Mouse (Mus musculus): Measurements from ENCODE around the gene Gm45902. TPM values are rescaled to one million over a fixed set of nuclear protein-coding genes. Genes with fewer than 3 reads are reported as not detected.

Gene Gm45902
- polyA plus RNA-seq (2017; shearing (Covaris generic)): 4.1 TPM

GRCm38 (mm10) chr2:3512552-3513454 is at the start of gene Gm45902, which contains the start of the genes Hspa14 and Cdnf:
Gene Gm45902, minus strand, starts transcription at chr2:3512790.
Gene Hspa14, minus strand, starts transcription at chr2:3512814.
Gene Cdnf, plus strand, starts transcription at chr2:3513030.

DNA sequence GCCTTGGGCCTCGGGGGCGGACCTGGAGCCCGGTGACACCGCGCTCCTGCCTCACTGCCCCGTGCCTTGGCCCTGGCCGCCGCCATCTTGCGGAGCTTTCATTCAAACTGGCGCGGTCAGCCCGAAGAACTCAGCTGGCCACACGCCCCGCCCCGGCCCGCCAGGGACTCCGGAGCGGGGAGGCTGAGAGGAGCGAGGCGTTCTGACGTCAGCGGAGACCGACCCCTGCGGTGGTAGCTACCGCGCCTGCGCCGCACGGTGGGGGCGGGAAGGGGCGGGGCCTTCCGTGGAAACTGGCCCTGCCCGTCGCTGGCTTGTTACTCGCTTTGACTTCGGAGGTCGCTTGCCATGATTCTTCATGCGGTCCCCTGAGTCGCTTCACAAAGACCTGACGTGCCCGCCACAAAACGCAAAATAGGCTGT is 37.7 kb downstream of the Gm45902 start, which contains the start of gene Suv39h2:
Gene Suv39h2, minus strand, starts transcription at position 171 of the 423 bp plus-strand sequence.

Other genes starting within 250 kb of the Gm45902 start
- 20.0 TPM for gene Nmt2, start 228.6 kb downstream of the Gm45902 start, polyA plus RNA-seq (2017; shearing (Covaris generic))
- 19.7 TPM for gene Rpp38, start 180.1 kb downstream of the Gm45902 start, polyA plus RNA-seq (2017; shearing (Covaris generic))
- not detected for gene Acbd7, start 176.6 kb downstream of the Gm45902 start, polyA plus RNA-seq (2017; shearing (Covaris generic))
- gene Olah, start 115.6 kb downstream of the Gm45902 start, polyA plus RNA-seq (2017; shearing (Covaris generic)): not detected
- gene Meig1, start 90.1 kb downstream of the Gm45902 start, polyA plus RNA-seq (2017; shearing (Covaris generic)): not detected
- gene Dclre1c, start 88.7 kb downstream of the Gm45902 start, polyA plus RNA-seq (2017; shearing (Covaris generic)): 16.0 TPM
- 4.0 TPM for gene Suv39h2, start 37.8 kb downstream of the Gm45902 start, polyA plus RNA-seq (2017; shearing (Covaris generic))
- 72.5 TPM for gene Hspa14, start within 50 bp of the Gm45902 start, polyA plus RNA-seq (2017; shearing (Covaris generic))
- 0.62 TPM for gene Cdnf, start 240 bp upstream of the Gm45902 start, polyA plus RNA-seq (2017; shearing (Covaris generic))
- 540 TPM for gene Fam107b, start 57.7 kb upstream of the Gm45902 start, polyA plus RNA-seq (2017; shearing (Covaris generic))

Measured in effector memory CD4-positive, alpha-beta T cell, adult 7 months (primary cell).